Mouse (Mus musculus) neural tube, embryonic 14.5 days (tissue): ENCODE measurements around the gene Txndc5. TPM values are rescaled to one million over a fixed set of nuclear protein-coding genes. Genes with fewer than 3 reads are reported as not detected.

Experiments
- ATAC-seq: fragments of 200-750 bp; cut with Nextera tagmentation; 2 replicates; pipeline ENCODE4 v1.8.0; 2017; ENCODE audit warnings: low read depth, mild to moderate bottlenecking, moderate TSS enrichment, moderate library complexity
- H3K27ac ChIP-seq: fragments of 300-500 bp; sonication (generic); 2 replicates; pipeline ENCODE4 v1.5.1; 2014; ENCODE audit warnings: low read depth, mild to moderate bottlenecking, control low read depth, low read length, moderate library complexity, mixed read lengths
- H3K27me3 ChIP-seq: fragments of 300-500 bp; sonication (generic); 2 replicates; pipeline ENCODE4 v1.6.1; 2014; ENCODE audit warnings: low read length; ENCODE audit not compliant: control insufficient read depth, insufficient read depth
- H3K36me3 ChIP-seq: fragments of 300-500 bp; sonication (generic); 2 replicates; pipeline ENCODE4 v1.6.1; 2014; ENCODE audit warnings: low read length, mixed read lengths; ENCODE audit not compliant: control insufficient read depth, insufficient read depth
- H3K4me1 ChIP-seq: fragments of 300-500 bp; sonication (generic); 2 replicates; pipeline ENCODE4 v1.6.1; 2014; ENCODE audit warnings: low read length; ENCODE audit not compliant: control insufficient read depth, insufficient read depth
- H3K4me2 ChIP-seq: fragments of 300-500 bp; sonication (generic); 2 replicates; pipeline ENCODE4 v1.6.1; 2014; ENCODE audit warnings: mild to moderate bottlenecking, low read depth, low read length, control low read depth
- H3K4me3 ChIP-seq: fragments of 300-500 bp; sonication (generic); 2 replicates; pipeline ENCODE4 v1.5.1; 2014; ENCODE audit warnings: low read depth, low read length, control low read depth, mixed read lengths
- H3K9ac ChIP-seq: fragments of 300-500 bp; sonication (generic); replicated peaks from 2 replicates; pipeline ENCODE4 v1.6.1; 2014; ENCODE audit warnings: low read depth, mild to moderate bottlenecking, control low read depth, low read length, mixed read lengths
- H3K9me3 ChIP-seq: fragments of 300-500 bp; sonication (generic); 2 replicates; pipeline ENCODE4 v1.6.1; 2016; ENCODE audit warnings: low read length; ENCODE audit not compliant: control insufficient read depth
- WGBS: fragments of 180-500 bp; shearing (Covaris S2); extraction: QIAGEN DNeasy Blood & Tissue Kit; methylation state at CpG from one replicate; pipeline ENCODE4 v1.1.7; 2014; 5-methylcytosine and 5-hydroxymethylcytosine counted together
- polyA plus RNA-seq: library from polyadenylated mRNA; unstranded; fragments of >200 nt; fragmentation: Nextera tagmentation; extraction: Ambion mirVana; gene quantifications from 2 replicates; pipeline ENCODE4 v1.2.1, GENCODE M21; 2014

The Txndc5 gene
- polyA plus RNA-seq, 1 experiment from 2014 or later = 63.9 TPM

DNA sequence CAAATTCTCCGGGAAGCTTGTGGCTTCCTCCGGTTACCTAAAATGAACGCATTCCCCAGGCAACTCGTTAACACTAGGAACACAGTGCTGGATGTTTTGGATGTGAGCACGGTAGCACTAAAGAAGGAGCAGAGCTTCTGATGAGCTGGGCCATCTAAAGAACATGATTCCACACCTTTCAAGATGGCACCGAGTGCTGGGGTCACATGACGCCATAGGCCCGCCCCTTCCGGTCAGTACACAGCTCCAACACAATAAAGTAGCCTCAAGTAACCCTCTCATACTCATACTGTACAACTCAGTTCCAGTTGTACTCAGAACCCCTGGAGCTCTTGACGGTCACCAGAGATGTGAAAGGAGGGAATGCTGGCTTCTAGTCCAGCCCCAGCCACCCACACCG, 12.0 kb downstream of the Txndc5 start:
- Histone ChIP-seq H3K27me3 (no peaks in the 10 kb centered on the region), H3K4me3 (no peak overlapping the region), H3K4me2 (no peak overlapping the region), H3K4me1 (no peaks in the 10 kb centered on the region), H3K9ac (no peak overlapping the region), H3K9me3 (no peaks in the 10 kb centered on the region), H3K27ac (no peak overlapping the region), H3K36me3 (peaks cover 20% of the 10 kb centered on the region; the same call in 1 of the 2 replicates)
- 96% methylated on average over 11 of the region's 11 CpGs for WGBS
- no peak for ATAC-seq

DNA sequence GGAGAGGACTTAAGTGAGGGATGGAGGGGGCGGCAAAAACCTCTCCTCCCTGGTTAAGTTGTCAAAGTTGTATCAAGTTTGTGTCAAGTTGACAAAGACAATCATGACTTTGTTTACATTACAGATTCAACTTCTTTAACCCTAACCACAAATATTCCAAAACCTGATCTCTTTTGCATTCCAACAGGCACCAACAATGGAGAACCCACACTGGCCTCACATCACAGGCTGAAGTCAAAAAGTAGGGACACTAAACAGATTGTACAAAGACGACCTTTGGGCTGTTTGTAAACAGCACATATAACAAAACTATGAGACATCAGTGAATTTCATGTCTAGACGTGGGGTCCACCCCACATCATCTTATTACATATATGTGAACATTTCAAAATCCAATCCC, 12.8 kb downstream of the Txndc5 start:
- Histone ChIP-seq H3K27me3 (no peaks in the 10 kb centered on the region), H3K36me3 (peaks cover 20% of the 10 kb centered on the region; the same call in 1 of the 2 replicates), H3K4me2 (no peak overlapping the region), H3K9me3 (no peaks in the 10 kb centered on the region), H3K27ac (no peak overlapping the region), H3K4me3 (no peak overlapping the region), H3K4me1 (no peaks in the 10 kb centered on the region), H3K9ac (no peak overlapping the region)
- 91% methylated on average over 3 of the region's 3 CpGs for WGBS
- no peak for ATAC-seq

DNA sequence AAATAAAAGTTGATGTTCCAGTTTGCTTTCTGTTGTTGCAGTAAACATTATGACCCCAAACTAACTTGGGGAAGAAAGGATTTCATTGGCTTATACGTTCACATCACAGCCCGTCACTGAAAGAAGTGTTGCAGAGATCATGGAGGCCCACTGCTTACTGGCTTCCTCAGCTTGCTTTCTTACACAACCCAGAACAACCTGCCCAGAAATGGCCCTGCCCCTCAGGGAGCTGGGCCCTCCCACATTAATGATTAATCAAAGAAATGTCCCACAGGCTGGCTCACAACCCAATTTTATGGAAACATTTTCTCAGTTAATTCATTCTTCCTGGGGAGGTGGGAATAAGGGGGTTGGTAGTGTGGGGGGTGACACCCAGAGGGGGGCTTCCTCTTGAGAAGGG, 13.2 kb downstream of the Txndc5 start:
- H3K36me3 ChIP-seq = peaks cover 19% of the 10 kb centered on the region; the same call in 1 of the 2 replicates
- 92% methylated on average over 2 of the region's 2 CpGs for WGBS

DNA sequence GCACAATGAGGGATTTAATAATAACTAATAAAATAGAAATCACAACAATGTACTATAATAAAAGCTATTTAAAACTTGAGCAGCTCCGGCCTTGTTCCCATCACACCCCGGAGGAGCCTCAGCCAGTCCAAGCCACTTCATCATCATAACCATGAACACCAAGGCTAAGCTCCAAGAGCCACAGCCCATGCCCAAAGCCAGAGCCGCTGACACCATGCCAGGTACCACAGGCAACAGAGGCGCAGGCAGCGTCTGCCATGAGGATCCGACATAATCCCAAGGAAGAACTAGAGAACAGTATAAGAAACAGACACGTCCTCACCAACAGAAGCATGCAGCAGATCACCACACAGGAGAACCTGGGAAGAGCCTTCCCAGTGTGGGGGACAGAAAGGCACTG, 14.7 kb downstream of the Txndc5 start:
- ATAC-seq = no peak
- no peaks in the 10 kb centered on the region for H3K9me3 ChIP-seq
- H3K27ac ChIP-seq = no peak overlapping the region
- no peaks in the 10 kb centered on the region for H3K27me3 ChIP-seq
- H3K4me1 ChIP-seq = no peaks in the 10 kb centered on the region
- H3K4me3 ChIP-seq = no peak overlapping the region
- H3K9ac ChIP-seq = no peak overlapping the region
- 94% methylated on average over 7 of the region's 7 CpGs for WGBS
- no peak overlapping the region for H3K4me2 ChIP-seq
- peaks cover 12% of the 10 kb centered on the region; the same call in 1 of the 2 replicates for H3K36me3 ChIP-seq

More for the DNA sequence above, 13.2 kb downstream of the Txndc5 start:
- Histone ChIP-seq H3K27me3 (no peaks in the 10 kb centered on the region), H3K4me3 (no peak overlapping the region), H3K4me2 (no peak overlapping the region), H3K9ac (no peak overlapping the region), H3K9me3 (no peaks in the 10 kb centered on the region), H3K27ac (no peak overlapping the region), H3K4me1 (no peaks in the 10 kb centered on the region)
- no peak for ATAC-seq

DNA sequence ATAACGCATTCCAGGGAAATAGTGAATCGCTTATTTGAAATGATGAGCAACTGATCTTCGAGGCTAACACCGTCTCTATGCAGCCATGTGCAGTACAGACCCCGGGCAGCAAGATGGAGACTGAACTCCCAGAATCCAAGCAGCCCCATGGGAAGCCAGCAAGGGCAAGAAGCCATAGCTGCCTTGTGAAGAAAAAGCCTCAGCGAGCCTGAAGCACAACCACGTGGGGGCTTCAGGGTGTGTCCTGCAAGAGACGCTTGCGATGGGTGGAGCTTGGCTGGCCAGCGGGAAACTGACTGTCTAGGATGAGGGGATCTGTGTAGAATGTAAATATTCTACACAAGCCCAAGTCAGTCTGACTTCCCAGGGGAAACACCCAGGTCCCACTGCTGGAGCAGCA, 16.6 kb downstream of the Txndc5 start:
- Histone ChIP-seq H3K36me3 (no peaks in the 10 kb centered on the region; the same call in 1 of the 2 replicates), H3K4me3 (no peak overlapping the region), H3K9me3 (no peaks in the 10 kb centered on the region), H3K9ac (no peak overlapping the region), H3K4me2 (no peak overlapping the region), H3K4me1 (no peaks in the 10 kb centered on the region), H3K27ac (no peak overlapping the region), H3K27me3 (no peaks in the 10 kb centered on the region)
- WGBS = 89% methylated on average over 10 of the region's 10 CpGs
- no peak for ATAC-seq

DNA sequence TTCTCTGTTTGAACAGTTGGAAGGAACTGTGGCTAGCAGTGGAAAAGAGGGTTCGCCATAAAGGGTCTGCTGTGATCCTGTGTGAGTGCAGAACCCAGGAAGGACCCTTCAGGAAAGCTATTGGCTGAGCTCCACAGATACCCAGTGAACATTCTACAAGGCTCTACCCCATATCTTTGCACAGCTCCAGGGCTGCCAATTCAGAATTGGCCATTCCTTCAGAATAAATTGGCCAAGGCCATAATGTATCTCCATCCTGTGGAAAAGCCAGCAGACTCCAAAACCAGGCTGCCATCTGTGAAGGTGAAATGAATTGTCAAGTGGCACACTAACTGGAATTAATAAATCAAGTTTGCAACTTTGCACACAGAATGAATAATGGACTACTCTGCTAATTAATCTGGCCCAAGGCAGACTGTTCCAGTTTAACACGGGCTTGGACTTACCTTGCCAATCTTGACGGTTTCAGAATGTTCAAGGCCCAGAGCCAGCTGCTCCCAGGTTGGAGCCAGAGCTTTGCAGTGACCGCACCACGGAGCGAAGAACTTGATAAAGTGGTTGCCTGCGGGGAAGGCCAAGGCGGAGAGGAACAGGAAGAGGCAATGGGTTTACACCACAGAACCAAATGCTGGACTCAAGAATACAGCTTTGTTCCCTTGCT, 18.8 kb downstream of the Txndc5 start:
- Histone ChIP-seq H3K36me3 (no peaks in the 10 kb centered on the region; the same call in 1 of the 2 replicates), H3K27ac (no peak overlapping the region)

DNA sequence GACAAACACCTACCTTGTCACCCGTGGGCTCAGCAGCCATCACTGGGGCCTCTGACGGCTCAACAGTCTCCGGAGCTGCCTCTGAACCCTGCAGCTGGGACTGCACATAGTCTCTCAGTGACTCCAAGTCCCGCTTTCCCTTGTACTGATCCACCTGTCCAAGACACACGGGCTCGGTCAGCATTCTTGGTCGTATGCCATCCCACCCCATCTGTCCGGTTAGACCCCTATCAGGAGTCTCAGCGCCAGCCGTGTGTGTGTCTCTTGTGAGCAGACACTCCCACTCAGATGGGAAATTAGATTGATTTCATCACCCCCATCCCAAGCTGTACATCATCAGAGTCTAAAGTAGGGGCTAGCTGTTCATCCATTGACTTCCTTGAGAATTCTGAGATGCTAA, 21.7 kb downstream of the Txndc5 start:
- Histone ChIP-seq H3K27me3 (no peaks in the 10 kb centered on the region), H3K36me3 (peaks cover 6% of the 10 kb centered on the region; the same call in 1 of the 2 replicates), H3K9ac (no peak overlapping the region), H3K27ac (no peak overlapping the region), H3K9me3 (no peaks in the 10 kb centered on the region), H3K4me3 (no peak overlapping the region), H3K4me2 (no peak overlapping the region), H3K4me1 (no peaks in the 10 kb centered on the region)
- WGBS = 96% methylated on average over 10 of the region's 10 CpGs
- ATAC-seq = no peak

More for the DNA sequence above, 18.8 kb downstream of the Txndc5 start:
- Histone ChIP-seq H3K4me1 (no peaks in the 10 kb centered on the region), H3K27me3 (no peaks in the 10 kb centered on the region), H3K4me3 (no peak overlapping the region), H3K9ac (no peak overlapping the region), H3K4me2 (no peak overlapping the region), H3K9me3 (no peaks in the 10 kb centered on the region)
- ATAC-seq = no peak
- WGBS = 86% methylated on average over 8 of the region's 8 CpGs

DNA sequence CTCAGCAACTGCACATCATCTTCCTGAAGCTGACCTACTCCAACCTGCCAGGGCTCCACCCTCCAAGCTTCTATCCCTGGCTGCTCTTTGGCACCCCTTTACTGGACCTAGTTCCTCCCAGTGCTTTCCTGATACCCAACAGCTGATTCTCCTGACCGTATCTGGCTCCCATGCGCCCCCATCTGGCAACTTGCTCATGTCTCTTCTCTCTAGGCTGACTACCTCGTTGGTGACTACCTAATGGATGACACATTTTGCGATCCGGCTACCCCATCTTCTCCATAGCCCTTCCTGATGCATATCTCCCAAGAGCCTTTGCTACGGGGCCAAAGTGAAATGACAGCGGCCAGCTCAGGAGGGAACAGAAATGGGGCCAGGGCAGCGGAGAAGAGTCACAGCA, 22.3 kb downstream of the Txndc5 start:
- peaks cover 8% of the 10 kb centered on the region; the same call in 1 of the 2 replicates for H3K36me3 ChIP-seq
- no peak for ATAC-seq

DNA sequence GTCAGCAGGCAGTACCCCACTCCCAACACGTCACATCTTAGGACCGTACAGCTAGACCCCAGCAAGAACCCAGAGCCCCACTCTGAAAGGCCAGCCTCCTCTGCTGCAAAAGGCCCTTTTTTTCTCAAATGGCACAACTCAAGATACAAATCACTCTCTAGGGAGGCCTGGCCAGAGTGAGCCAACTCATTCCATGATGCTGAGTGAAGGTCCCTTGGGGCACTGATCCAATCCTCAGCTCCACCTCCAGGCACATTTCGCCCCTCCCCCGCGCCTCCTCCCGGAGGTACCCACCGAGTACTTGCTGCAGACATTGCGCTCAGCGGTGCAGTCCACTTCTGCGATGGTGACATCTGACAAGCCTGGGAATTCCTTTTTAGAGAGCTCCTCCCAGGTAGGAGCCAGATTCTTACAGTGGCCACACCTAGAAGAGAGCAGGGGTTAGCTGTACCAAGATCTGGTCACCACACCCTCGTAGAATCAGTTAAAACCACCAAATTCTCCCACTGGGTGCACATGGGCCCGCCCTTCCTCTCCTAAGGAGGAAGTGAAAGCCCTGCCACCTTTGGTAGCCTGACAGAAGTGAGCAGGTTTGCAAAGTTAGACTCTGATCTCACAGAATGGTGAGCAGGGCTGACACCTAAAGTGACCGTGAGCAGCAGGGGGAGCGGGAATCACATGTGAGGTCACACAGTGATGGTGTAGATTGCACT, 25.3 kb downstream of the Txndc5 start:
- no peaks in the 10 kb centered on the region for H3K9me3 ChIP-seq
- no peak overlapping the region for H3K4me2 ChIP-seq
- H3K9ac ChIP-seq = no peak overlapping the region
- 85% methylated on average over 14 of the region's 14 CpGs for WGBS
- H3K27ac ChIP-seq = no peak overlapping the region
- H3K27me3 ChIP-seq = no peaks in the 10 kb centered on the region
- no peak overlapping the region for H3K4me3 ChIP-seq
- no peak for ATAC-seq
- peaks cover 19% of the 10 kb centered on the region; the same call in 1 of the 2 replicates for H3K36me3 ChIP-seq
- no peaks in the 10 kb centered on the region for H3K4me1 ChIP-seq

More for the DNA sequence above, 22.3 kb downstream of the Txndc5 start:
- no peaks in the 10 kb centered on the region for H3K9me3 ChIP-seq
- no peaks in the 10 kb centered on the region for H3K27me3 ChIP-seq
- no peak overlapping the region for H3K27ac ChIP-seq
- H3K4me2 ChIP-seq = no peak overlapping the region
- no peak overlapping the region for H3K4me3 ChIP-seq
- H3K9ac ChIP-seq = no peak overlapping the region
- no peaks in the 10 kb centered on the region for H3K4me1 ChIP-seq
- WGBS = 93% methylated on average over 8 of the region's 8 CpGs
